Mouse (Mus musculus): ENCODE data around the gene Hoxb2. TPM values are rescaled to one million over a fixed set of nuclear protein-coding genes. Genes with fewer than 3 reads are reported as not detected.
A peak's percentile ranks its signal among the peaks of the same experiment; 100 is the strongest.

Hoxb2 gene
- polyA plus RNA-seq, 1 experiment from 2014 or later, result 3.1 TPM

DNA sequence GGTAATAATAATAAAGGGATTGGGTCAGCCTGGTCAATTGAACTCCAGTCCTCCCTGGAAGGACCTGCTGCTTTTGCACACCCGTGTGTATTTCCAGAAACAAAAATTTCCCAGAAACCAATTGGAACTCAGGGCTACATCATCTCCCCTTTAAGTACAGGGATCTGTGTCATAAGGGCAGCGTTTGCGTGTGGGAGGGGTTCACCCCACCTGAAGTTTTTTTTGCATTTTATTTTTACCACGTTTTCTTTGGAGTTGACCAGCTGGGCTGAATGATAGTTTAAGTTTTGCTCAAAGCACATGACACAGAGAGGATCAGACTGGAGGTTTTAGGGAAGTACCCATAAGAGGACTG lies 7.8 kb upstream of the Hoxb2 start:
- Histone ChIP-seq H3K4me3 (no peak overlapping the region), H3K9ac (no peak overlapping the region), H3K4me1 (peaks cover 31% of the 10 kb centered on the region), H3K27ac (no peak overlapping the region), H3K4me2 (no peak overlapping the region), H3K9me3 (no peaks in the 10 kb centered on the region), H3K36me3 (no peaks in the 10 kb centered on the region), H3K27me3 (peaks cover 95% of the 10 kb centered on the region)
- ATAC-seq (ENCODE audit: insufficient number of reproducible peaks, low FRiP score, low TSS enrichment, low read depth), result no peak
- 16% methylated on average over 4 of the region's 4 CpGs for WGBS

GRCm38 (mm10) chr11:96343206-96343745 lies 7.0 kb upstream of the Hoxb2 start:
- Histone ChIP-seq H3K9ac (no peak overlapping the region), H3K4me3 (no peak overlapping the region), H3K27ac (no peak overlapping the region), H3K4me1 (peaks cover 31% of the 10 kb centered on the region), H3K4me2 (no peak overlapping the region), H3K36me3 (no peaks in the 10 kb centered on the region), H3K27me3 (peaks cover 93% of the 10 kb centered on the region), H3K9me3 (no peaks in the 10 kb centered on the region)
- WGBS, result 41% methylated on average over 2 of the region's 2 CpGs
- no peak for ATAC-seq (ENCODE audit: insufficient number of reproducible peaks, low FRiP score, low TSS enrichment, low read depth)

- peaks cover 93% of the 10 kb centered on the region for H3K27me3 ChIP-seq
- H3K4me1 ChIP-seq, result peaks cover 31% of the 10 kb centered on the region
- 14% methylated on average over 40 of the region's 40 CpGs for WGBS
- H3K27ac ChIP-seq, result no peak overlapping the region
- H3K36me3 ChIP-seq, result no peaks in the 10 kb centered on the region
- no peak overlapping the region for H3K4me3 ChIP-seq
- ATAC-seq (ENCODE audit: insufficient number of reproducible peaks, low FRiP score, low TSS enrichment, low read depth), result no peak
- no peak overlapping the region for H3K4me2 ChIP-seq
- H3K9ac ChIP-seq, result no peak overlapping the region
- H3K9me3 ChIP-seq, result no peaks in the 10 kb centered on the region
These were observed 6.1 kb upstream of the Hoxb2 start for GRCm38 (mm10) chr11:96344061-96344877.

- Histone ChIP-seq H3K4me3 (no peak overlapping the region), H3K4me1 (peaks cover 31% of the 10 kb centered on the region), H3K27me3 (peaks cover 93% of the 10 kb centered on the region), H3K27ac (no peak overlapping the region), H3K9me3 (no peaks in the 10 kb centered on the region), H3K9ac (no peak overlapping the region), H3K36me3 (no peaks in the 10 kb centered on the region), H3K4me2 (no peak overlapping the region)
- no peak for ATAC-seq (ENCODE audit: insufficient number of reproducible peaks, low FRiP score, low TSS enrichment, low read depth)
- WGBS, result 15% methylated on average over 6 of the region's 6 CpGs
These were observed 5.5 kb upstream of the Hoxb2 start for GRCm38 (mm10) chr11:96344878-96345159.

GRCm38 (mm10) chr11:96345220-96345892 lies 5.0 kb upstream of the Hoxb2 start:
- Histone ChIP-seq H3K4me2 (peak overlapping the region; percentile 40), H3K27ac (no peak overlapping the region), H3K27me3 (peaks cover 92% of the 10 kb centered on the region), H3K36me3 (no peaks in the 10 kb centered on the region), H3K9me3 (no peaks in the 10 kb centered on the region), H3K4me3 (peak overlapping the region; percentile 29), H3K9ac (no peak overlapping the region), H3K4me1 (peaks cover 31% of the 10 kb centered on the region)
- ATAC-seq (ENCODE audit: insufficient number of reproducible peaks, low FRiP score, low TSS enrichment, low read depth), result no peak
- WGBS, result 5% methylated on average over 53 of the region's 56 CpGs

- 6% methylated on average over 45 of the region's 45 CpGs for WGBS
- peaks cover 92% of the 10 kb centered on the region for H3K27me3 ChIP-seq
- H3K4me2 ChIP-seq, result peak overlapping the region; percentile 40
- ATAC-seq (ENCODE audit: insufficient number of reproducible peaks, low FRiP score, low TSS enrichment, low read depth), result no peak
- peaks cover 26% of the 10 kb centered on the region for H3K4me1 ChIP-seq
- H3K9me3 ChIP-seq, result no peaks in the 10 kb centered on the region
- H3K27ac ChIP-seq, result no peak overlapping the region
- peak overlapping the region; percentile 29 for H3K4me3 ChIP-seq
- H3K36me3 ChIP-seq, result no peaks in the 10 kb centered on the region
- H3K9ac ChIP-seq, result no peak overlapping the region
These were observed 4.2 kb upstream of the Hoxb2 start for GRCm38 (mm10) chr11:96345893-96346806.

GRCm38 (mm10) chr11:96346916-96347520 lies 3.3 kb upstream of the Hoxb2 start:
- ATAC-seq (ENCODE audit: insufficient number of reproducible peaks, low FRiP score, low TSS enrichment, low read depth), result no peak
- no peaks in the 10 kb centered on the region for H3K9me3 ChIP-seq
- peaks cover 94% of the 10 kb centered on the region for H3K27me3 ChIP-seq
- H3K4me2 ChIP-seq, result no peak overlapping the region
- no peak overlapping the region for H3K27ac ChIP-seq
- no peaks in the 10 kb centered on the region for H3K36me3 ChIP-seq
- H3K4me1 ChIP-seq, result peaks cover 19% of the 10 kb centered on the region
- WGBS, result 48% methylated on average over 5 of the region's 5 CpGs
- no peak overlapping the region for H3K9ac ChIP-seq
- no peak overlapping the region for H3K4me3 ChIP-seq

GRCm38 (mm10) chr11:96347717-96348116 lies 2.6 kb upstream of the Hoxb2 start:
- Histone ChIP-seq H3K4me3 (no peak overlapping the region), H3K4me1 (peaks cover 20% of the 10 kb centered on the region), H3K27me3 (peaks cover 92% of the 10 kb centered on the region), H3K9me3 (no peaks in the 10 kb centered on the region), H3K4me2 (no peak overlapping the region), H3K36me3 (no peaks in the 10 kb centered on the region), H3K9ac (no peak overlapping the region), H3K27ac (no peak overlapping the region)
- WGBS, result 31% methylated on average over 4 of the region's 4 CpGs
- ATAC-seq (ENCODE audit: insufficient number of reproducible peaks, low FRiP score, low TSS enrichment, low read depth), result no peak

GRCm38 (mm10) chr11:96348141-96348928 lies 2.0 kb upstream of the Hoxb2 start:
- Histone ChIP-seq H3K4me3 (no peak overlapping the region), H3K27ac (no peak overlapping the region), H3K36me3 (no peaks in the 10 kb centered on the region), H3K27me3 (peaks cover 92% of the 10 kb centered on the region), H3K4me1 (peaks cover 26% of the 10 kb centered on the region), H3K4me2 (no peak overlapping the region), H3K9ac (no peak overlapping the region), H3K9me3 (no peaks in the 10 kb centered on the region)
- 18% methylated on average over 21 of the region's 21 CpGs for WGBS
- no peak for ATAC-seq (ENCODE audit: insufficient number of reproducible peaks, low FRiP score, low TSS enrichment, low read depth)

GRCm38 (mm10) chr11:96348988-96349387 lies 1.3 kb upstream of the Hoxb2 start:
- Histone ChIP-seq H3K4me3 (no peak overlapping the region), H3K4me1 (peaks cover 27% of the 10 kb centered on the region), H3K27me3 (peaks cover 89% of the 10 kb centered on the region), H3K36me3 (no peaks in the 10 kb centered on the region), H3K27ac (no peak overlapping the region), H3K9me3 (no peaks in the 10 kb centered on the region), H3K9ac (no peak overlapping the region), H3K4me2 (no peak overlapping the region)
- ATAC-seq (ENCODE audit: insufficient number of reproducible peaks, low FRiP score, low TSS enrichment, low read depth), result no peak
- 18% methylated on average over 3 of the region's 3 CpGs for WGBS

Data from limb, embryonic 15.5 days (tissue).